8 mouse cellular contexts compared by ENCODE assay signal in genomic region chr15:99370259-99370691, GRCm38 (mm10). TPM values are rescaled to one million over a fixed set of nuclear protein-coding genes. Genes with fewer than 3 reads are reported as not detected.
DNase-seq lines count a peak whose midpoint lies in the region; ATAC-seq lines count a peak whose summit lies in the region.

Gene Fmnl3, minus strand, starts transcription at chr15:99370482.

- H3K9ac ChIP-seq in intestine, embryonic 15.5 days, result peak within 1 kb of the TSS; percentile 86

- peak; percentile 97 for ATAC-seq in intestine, embryonic 15.5 days

- no peaks in the 10 kb centered on the region for H3K9me3 ChIP-seq in intestine, embryonic 15.5 days

- peak within 1 kb of the TSS; percentile 91 for H3K4me2 ChIP-seq in intestine, embryonic 15.5 days (replicated peaks)

- no peaks in the 10 kb centered on the region for H3K27me3 ChIP-seq in intestine, embryonic 15.5 days (replicated peaks)

- H3K27ac ChIP-seq in intestine, embryonic 15.5 days, result peak within 1 kb of the TSS; percentile 90

- DNase-seq in adrenal gland, postnatal 10 days, result peak; percentile 99
- peak; percentile 99 for DNase-seq in embryo, embryonic 9.5 days (ENCODE audit: extremely low spot score)
- DNase-seq in gastrocnemius, postnatal 4 days (ENCODE audit: low spot score in 2 of 2), result peak; percentile 98 to 99
- DNase-seq in left cerebral cortex, postnatal 25 days (ENCODE audit: low spot score in 2 of 2), result peak; percentile 95 to 97
- DNase-seq in mesoderm, embryonic 11.5 days (ENCODE audit: low read depth, low spot score), result peak; percentile 97
- DNase-seq in right cerebral cortex, postnatal 25 days, result peak; percentile 95
- peak; percentile 96 to 97 for DNase-seq in urinary bladder, postnatal 36 days (ENCODE audit: low spot score in 2 of 2)

- WGBS in intestine, embryonic 15.5 days, result under 1% methylated on average over 34 of the region's 48 CpGs

- intact Hi-C loops in left cerebral cortex, postnatal 25 days (cut with DNase I), result loop anchor here (2.0 kb wide), 2 partner anchors 37 to 53 kb away; no protein-coding TSS in a partner anchor

- H3K4me1 ChIP-seq in intestine, embryonic 15.5 days (replicated peaks), result peaks cover 19% of the 10 kb centered on the region

- no peaks in the 10 kb centered on the region for H3K36me3 ChIP-seq in intestine, embryonic 15.5 days

- peak within 1 kb of the TSS; percentile 85 for H3K4me3 ChIP-seq in intestine, embryonic 15.5 days (replicated peaks)

RNA-seq across cellular contexts. Expression of gene Fmnl3, which starts in this region (rescaled TPM):
- total RNA-seq in adrenal gland, postnatal 10 days (2021), result 10 to 100 TPM; 27.6 to 31.7 TPM
- 10 to 100 TPM; 32.3 to 35.7 TPM for total RNA-seq in gastrocnemius, postnatal 4 days (2021)
- polyA plus RNA-seq in intestine, embryonic 15.5 days (2015; fragmentation: Nextera tagmentation; extraction: Ambion mirVana), result 16.3 and 17.3 TPM in 2 replicates
- 10 to 100 TPM in 1 of 2 experiments, 1 to 10 TPM in 1; 9.5 to 10.7 TPM for total RNA-seq in left cerebral cortex, postnatal 25 days (2021)

Comparison
In these comparisons a context has a peak if more than half of its experiments do, and no peak if none do; other contexts are left out.
1. Peak in every context shown above with its lines: DNase-seq, ATAC-seq, H3K4me3 ChIP-seq and H3K27ac ChIP-seq.